Mouse (Mus musculus) limb, embryonic 11.5 days (tissue): ENCODE data around the gene Plekhf1. TPM values are rescaled to one million over a fixed set of nuclear protein-coding genes. Genes with fewer than 3 reads are reported as not detected.

ENCODE experiments used
- ATAC-seq: fragments of 200-750 bp; cut with Nextera tagmentation; 2 replicates; pipeline ENCODE4 v1.8.0; 2017; ENCODE audit warnings: low read depth; ENCODE audit not compliant: insufficient number of reproducible peaks, low FRiP score, low TSS enrichment
- DNase-seq: peaks from one replicate; pipeline ENCODE4 v3.0.0-alpha.2; 2015; ENCODE audit warnings: low spot score
- H3K27ac ChIP-seq: fragments of 300-500 bp; sonication (generic); replicated peaks from 2 replicates; pipeline ENCODE4 v1.5.1; 2014; ENCODE audit warnings: low read depth, mild to moderate bottlenecking, low read length
- H3K27me3 ChIP-seq: fragments of 300-500 bp; sonication (generic); 2 replicates; pipeline ENCODE4 v1.6.1; 2014; ENCODE audit warnings: mild to moderate bottlenecking, low read length, mixed read lengths; ENCODE audit not compliant: control insufficient read depth, insufficient read depth
- H3K36me3 ChIP-seq: fragments of 300-500 bp; sonication (generic); 2 replicates; pipeline ENCODE4 v1.6.1; 2014; ENCODE audit warnings: mild to moderate bottlenecking, low read length, moderate library complexity, mixed read lengths; ENCODE audit not compliant: control insufficient read depth, insufficient read depth
- H3K4me1 ChIP-seq: fragments of 300-500 bp; sonication (generic); 2 replicates; pipeline ENCODE4 v1.6.1; 2014; ENCODE audit warnings: low read length, mixed read lengths; ENCODE audit not compliant: control insufficient read depth, insufficient read depth
- H3K4me2 ChIP-seq: fragments of 300-500 bp; sonication (generic); 2 replicates; pipeline ENCODE4 v1.6.1; 2014; ENCODE audit warnings: low read depth, mild to moderate bottlenecking, moderate library complexity; ENCODE audit not compliant: severe bottlenecking
- H3K4me3 ChIP-seq: fragments of 300-500 bp; sonication (generic); 2 replicates; pipeline ENCODE4 v1.5.1; 2014; ENCODE audit warnings: low read depth, low read length
- H3K9ac ChIP-seq: fragments of 300-500 bp; sonication (generic); 2 replicates; pipeline ENCODE4 v1.6.1; 2014; ENCODE audit warnings: mild to moderate bottlenecking, low read length
- H3K9me3 ChIP-seq: fragments of 300-500 bp; sonication (generic); 2 replicates; pipeline ENCODE4 v1.6.1; 2016; ENCODE audit warnings: low read length; ENCODE audit not compliant: control insufficient read depth
- WGBS: fragments of 180-500 bp; shearing (Covaris S2); extraction: QIAGEN DNeasy Blood & Tissue Kit; methylation state at CpG from one replicate; pipeline ENCODE4 v1.1.7; 2014; 5-methylcytosine and 5-hydroxymethylcytosine counted together
- polyA plus RNA-seq: library from polyadenylated mRNA; unstranded; fragments of >200 nt; fragmentation: Nextera tagmentation; extraction: Ambion mirVana; gene quantifications from 2 replicates; pipeline ENCODE4 v1.2.1, GENCODE M21; 2014

Gene Plekhf1
- polyA plus RNA-seq, 1 experiment from 2014 or later = 4.2 TPM

GRCm38 (mm10) chr7:38253441-38253840 is 25.6 kb upstream of the Plekhf1 start:
- DNase-seq (no peak), ATAC-seq (no peak)
- H3K9me3 ChIP-seq = no peaks in the 10 kb centered on the region
- no peak overlapping the region for H3K9ac ChIP-seq
- H3K27me3 ChIP-seq = no peaks in the 10 kb centered on the region
- H3K4me2 ChIP-seq = no peak overlapping the region
- H3K36me3 ChIP-seq = no peaks in the 10 kb centered on the region
- H3K4me3 ChIP-seq = no peak overlapping the region
- no peaks in the 10 kb centered on the region for H3K4me1 ChIP-seq
- no peak overlapping the region for H3K27ac ChIP-seq

DNA sequence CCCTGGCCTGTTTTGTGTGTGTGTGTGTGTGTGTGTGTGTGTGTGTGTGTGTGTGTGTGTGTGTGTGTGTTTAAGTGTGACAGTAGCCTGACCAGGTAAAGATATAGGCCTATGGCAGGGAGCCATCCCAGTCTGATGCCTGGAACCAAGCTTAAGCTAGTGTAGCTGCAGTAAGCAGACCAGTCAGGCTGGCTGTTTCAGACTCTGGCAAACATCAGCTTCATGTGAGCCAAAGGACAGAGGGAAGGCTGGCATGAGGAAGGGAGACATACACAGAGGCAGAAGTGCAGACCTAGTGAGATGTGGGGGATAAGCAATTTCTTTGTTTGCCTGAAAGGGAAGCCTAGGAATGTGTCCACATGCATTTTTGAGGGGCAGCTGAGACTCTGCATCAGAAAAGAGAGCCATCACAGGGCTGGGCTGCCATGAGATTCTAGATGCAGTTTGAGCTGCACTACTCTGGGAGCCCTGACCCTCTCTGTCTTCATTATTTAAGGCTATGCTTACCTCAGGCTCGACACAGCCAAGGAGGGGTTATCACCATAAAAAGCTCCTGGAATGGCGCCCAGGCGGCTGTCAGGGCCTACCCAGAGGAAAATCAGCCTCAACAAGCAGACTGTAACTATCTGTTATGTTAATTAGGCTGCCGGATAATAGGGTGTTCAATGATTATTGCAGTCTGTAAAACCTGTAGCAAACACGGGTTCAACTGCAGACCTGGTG is 23.8 kb upstream of the Plekhf1 start:
- no peaks in the 10 kb centered on the region for H3K27me3 ChIP-seq
- H3K4me1 ChIP-seq = no peaks in the 10 kb centered on the region
- 25% methylated on average over 5 of the region's 5 CpGs for WGBS
- ATAC-seq (no peak), DNase-seq (no peak)
- H3K4me2 ChIP-seq = no peak overlapping the region
- H3K36me3 ChIP-seq = no peaks in the 10 kb centered on the region
- H3K9ac ChIP-seq = no peak overlapping the region
- no peak overlapping the region for H3K27ac ChIP-seq
- H3K4me3 ChIP-seq = no peak overlapping the region
- H3K9me3 ChIP-seq = no peaks in the 10 kb centered on the region

- 82% methylated on average over 4 of the region's 4 CpGs for WGBS
- no peaks in the 10 kb centered on the region for H3K9me3 ChIP-seq
Measured at GRCm38 (mm10) chr7:38242417-38242816, 14.6 kb upstream of the Plekhf1 start.

GRCm38 (mm10) chr7:38237140-38237539 is 9.3 kb upstream of the Plekhf1 start:
- no peak overlapping the region for H3K4me2 ChIP-seq
- no peaks in the 10 kb centered on the region for H3K36me3 ChIP-seq
- no peak overlapping the region for H3K9ac ChIP-seq
- no peak for DNase-seq
- H3K27me3 ChIP-seq = no peaks in the 10 kb centered on the region
- no peak overlapping the region for H3K27ac ChIP-seq
- H3K4me1 ChIP-seq = no peaks in the 10 kb centered on the region
- no peak for ATAC-seq
- H3K9me3 ChIP-seq = no peaks in the 10 kb centered on the region
- H3K4me3 ChIP-seq = no peak overlapping the region

More at GRCm38 (mm10) chr7:38242417-38242816, 14.6 kb upstream of the Plekhf1 start:
- Histone ChIP-seq H3K36me3 (no peaks in the 10 kb centered on the region), H3K27ac (no peak overlapping the region), H3K4me1 (no peaks in the 10 kb centered on the region), H3K9ac (no peak overlapping the region), H3K27me3 (no peaks in the 10 kb centered on the region), H3K4me2 (no peak overlapping the region), H3K4me3 (no peak overlapping the region)
- DNase-seq (no peak), ATAC-seq (no peak)

- no peak overlapping the region for H3K4me2 ChIP-seq
- ATAC-seq (no peak), DNase-seq (no peak)
- no peak overlapping the region for H3K9ac ChIP-seq
- WGBS = 42% methylated on average over 11 of the region's 11 CpGs
- H3K9me3 ChIP-seq = no peaks in the 10 kb centered on the region
- H3K27me3 ChIP-seq = no peaks in the 10 kb centered on the region
- H3K36me3 ChIP-seq = no peaks in the 10 kb centered on the region
- H3K4me1 ChIP-seq = no peaks in the 10 kb centered on the region
- H3K27ac ChIP-seq = no peak overlapping the region
- no peak overlapping the region for H3K4me3 ChIP-seq
Measured at GRCm38 (mm10) chr7:38236400-38237105, 8.7 kb upstream of the Plekhf1 start.

GRCm38 (mm10) chr7:38230285-38230684 is 2.5 kb upstream of the Plekhf1 start:
- Histone ChIP-seq H3K4me1 (0 out of 2 replicates have a peak, but pooled peaks cover 2% of the 10 kb centered on the region), H3K4me2 (no peak overlapping the region), H3K27ac (no peak overlapping the region), H3K4me3 (no peak overlapping the region), H3K9me3 (no peaks in the 10 kb centered on the region), H3K9ac (no peak overlapping the region), H3K27me3 (0 out of 2 replicates have a peak, but pooled peaks cover 2% of the 10 kb centered on the region), H3K36me3 (no peaks in the 10 kb centered on the region)
- DNase-seq = no peak
- 23% methylated on average over 8 of the region's 8 CpGs for WGBS
- no peak for ATAC-seq

- 0 out of 2 replicates have a peak, but pooled peaks cover 2% of the 10 kb centered on the region for H3K27me3 ChIP-seq
- no peak for DNase-seq
- H3K4me2 ChIP-seq = peak overlapping the region; percentile 61
- 17% methylated on average over 8 of the region's 8 CpGs for WGBS
- H3K36me3 ChIP-seq = no peaks in the 10 kb centered on the region
- H3K4me1 ChIP-seq = 0 out of 2 replicates have a peak, but pooled peaks cover 4% of the 10 kb centered on the region
- H3K4me3 ChIP-seq = peak overlapping the region; percentile 47
- H3K27ac ChIP-seq = no peak overlapping the region
- no peak for ATAC-seq
- no peaks in the 10 kb centered on the region for H3K9me3 ChIP-seq
- H3K9ac ChIP-seq = no peak overlapping the region
Measured at GRCm38 (mm10) chr7:38228329-38228728, 513 bp upstream of the Plekhf1 start.

DNA sequence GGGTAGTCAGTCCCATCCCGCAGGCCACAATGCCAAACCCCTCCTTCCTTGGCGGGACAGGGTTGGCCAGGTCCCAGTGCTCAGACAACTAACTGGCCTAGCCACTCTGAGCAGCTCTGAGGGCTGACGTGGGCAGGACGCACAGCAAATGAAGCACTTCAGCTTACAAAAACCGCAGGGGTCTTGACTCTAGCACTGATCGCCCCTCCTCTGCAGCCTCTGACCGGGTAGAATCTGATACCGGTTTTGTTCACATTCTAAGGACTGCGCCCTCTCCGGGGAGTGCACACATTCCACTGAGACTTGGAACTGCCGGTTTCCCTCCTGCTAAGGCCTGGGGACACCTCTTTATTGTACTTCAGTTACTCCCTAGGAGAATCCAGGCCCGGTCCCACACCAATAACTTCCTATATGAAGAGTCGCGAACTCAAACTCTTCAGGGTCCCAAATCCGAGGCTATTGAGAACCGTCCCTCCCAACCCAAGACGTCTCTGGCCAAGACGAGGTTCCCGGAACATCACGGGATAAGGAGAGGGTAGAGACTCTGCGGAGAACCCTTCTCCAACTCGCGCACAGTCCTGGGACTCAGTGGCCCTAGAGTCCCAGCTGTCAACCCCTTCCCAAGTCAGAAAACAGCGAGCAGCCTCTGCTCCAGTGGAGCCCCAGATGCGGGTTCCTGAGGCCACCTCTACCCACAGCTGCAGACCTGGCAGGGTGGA is 476 bp downstream of the Plekhf1 start:
- peak overlapping the region; percentile 61 for H3K4me2 ChIP-seq
- peak overlapping the region; percentile 57; the same call in 1 of the 2 replicates for H3K27ac ChIP-seq
- H3K36me3 ChIP-seq = no peaks in the 10 kb centered on the region
- under 1% methylated on average over 25 of the region's 25 CpGs for WGBS
- H3K4me1 ChIP-seq = 0 out of 2 replicates have a peak, but pooled peaks cover 4% of the 10 kb centered on the region
- H3K9me3 ChIP-seq = no peaks in the 10 kb centered on the region
- H3K4me3 ChIP-seq = peak overlapping the region; percentile 47
- H3K9ac ChIP-seq = peak overlapping the region; percentile 45
- DNase-seq (peak; percentile 75), ATAC-seq (peak; percentile 62)
- 0 out of 2 replicates have a peak, but pooled peaks cover 2% of the 10 kb centered on the region for H3K27me3 ChIP-seq
